Mouse (Mus musculus) ES-Bruce4 (cell line): ENCODE data around the gene Adipoq. TPM values are rescaled to one million over a fixed set of nuclear protein-coding genes. Genes with fewer than 3 reads are reported as not detected.
A peak's percentile ranks its signal among the peaks of the same experiment; 100 is the strongest.

Experiments used
- H3K27ac ChIP-seq: 2 replicates; pipeline ENCODE4 v1.5.1; 2012; ENCODE audit warnings: low read length, inconsistent platforms; ENCODE audit not compliant: insufficient read depth
- H3K27me3 ChIP-seq: 2 replicates; pipeline ENCODE4 v1.6.1; 2012; ENCODE audit warnings: mild to moderate bottlenecking, low read length, inconsistent platforms; ENCODE audit not compliant: control insufficient read depth, poor library complexity, insufficient read depth, severe bottlenecking
- H3K36me3 ChIP-seq: 2 replicates; pipeline ENCODE4 v1.6.1; 2012; ENCODE audit warnings: inconsistent platforms, mild to moderate bottlenecking, low read length, moderate library complexity; ENCODE audit not compliant: control insufficient read depth, poor library complexity, insufficient read depth, severe bottlenecking
- H3K4me1 ChIP-seq: one replicate; pipeline ENCODE4 v1.8.1; 2011; ENCODE audit warnings: low read length; ENCODE audit not compliant: control insufficient read depth, insufficient read depth
- H3K4me3 ChIP-seq: 2 replicates; pipeline ENCODE4 v1.5.1; 2011; ENCODE audit warnings: low read depth, mild to moderate bottlenecking, low read length
- H3K9ac ChIP-seq: 2 replicates; pipeline ENCODE4 v1.6.1; 2012; ENCODE audit warnings: low read depth, mild to moderate bottlenecking, inconsistent platforms; ENCODE audit not compliant: poor library complexity, severe bottlenecking
- H3K9me3 ChIP-seq: replicated peaks from 2 replicates; pipeline ENCODE4 v1.6.1; 2012; ENCODE audit warnings: mild to moderate bottlenecking, low read length, inconsistent platforms; ENCODE audit not compliant: control insufficient read depth, poor library complexity, insufficient read depth, severe bottlenecking
- CTCF ChIP-seq: IDR thresholded peaks from one replicate; pipeline ENCODE4 v1.8.1; 2011; ENCODE audit warnings: low read depth, low read length
- EP300 ChIP-seq: IDR thresholded peaks from 2 replicates; pipeline ENCODE4 v1.6.1; 2011; ENCODE audit warnings: low read depth, low read length; ENCODE audit not compliant: insufficient read depth
- POLR2A ChIP-seq: IDR thresholded peaks from one replicate; pipeline ENCODE4 v1.8.1; 2011; ENCODE audit warnings: low read length; ENCODE audit not compliant: insufficient read depth
- polyA plus RNA-seq: library from polyadenylated mRNA; stranded (reverse); fragments of >200 nt; gene quantifications from 2 replicates; pipeline ENCODE4 v1.2.4, GENCODE M21; 2011; ENCODE audit warnings: low read depth; ENCODE audit not compliant: missing spikeins, insufficient read depth, insufficient read length

The Adipoq gene
- polyA plus RNA-seq, 1 experiment, result not detected

- Histone ChIP-seq H3K4me3 (peak overlapping the region; percentile 96), H3K27ac (peak overlapping the region; percentile 98), H3K4me1 (peaks cover 1% of the 10 kb centered on the region), H3K27me3 (no peaks in the 10 kb centered on the region), H3K9me3 (no peaks in the 10 kb centered on the region), H3K36me3 (no peaks in the 10 kb centered on the region), H3K9ac (peak overlapping the region; percentile 67)
- TF ChIP-seq EP300 (peak; percentile 84), CTCF (no peak), POLR2A (no peak)
Observed at GRCm38 (mm10) chr16:23102340-23103037, 43.8 kb upstream of the Adipoq start.

GRCm38 (mm10) chr16:23103038-23103745 is 43.1 kb upstream of the Adipoq start:
- Histone ChIP-seq H3K36me3 (peaks cover 5% of the 10 kb centered on the region), H3K4me3 (peak overlapping the region; percentile 96), H3K9me3 (no peaks in the 10 kb centered on the region), H3K27me3 (no peaks in the 10 kb centered on the region), H3K27ac (peak overlapping the region; percentile 98), H3K9ac (peak overlapping the region; percentile 67), H3K4me1 (no peaks in the 10 kb centered on the region)
- TF ChIP-seq CTCF, result no peak
- no peak for TF ChIP-seq POLR2A
- TF ChIP-seq EP300, result no peak

- no peaks in the 10 kb centered on the region for H3K9me3 ChIP-seq
- no peak overlapping the region for H3K4me3 ChIP-seq
- peak overlapping the region; percentile 98 for H3K27ac ChIP-seq
- no peaks in the 10 kb centered on the region for H3K4me1 ChIP-seq
- peak overlapping the region; percentile 67 for H3K9ac ChIP-seq
- TF ChIP-seq CTCF (no peak), EP300 (no peak), POLR2A (no peak)
- peaks cover 12% of the 10 kb centered on the region for H3K36me3 ChIP-seq
- H3K27me3 ChIP-seq, result no peaks in the 10 kb centered on the region
Observed at GRCm38 (mm10) chr16:23103841-23104240, 42.5 kb upstream of the Adipoq start.

- H3K4me1 ChIP-seq, result no peaks in the 10 kb centered on the region
- peak overlapping the region; percentile 54; the same call in 1 of the 2 replicates for H3K27ac ChIP-seq
- no peaks in the 10 kb centered on the region for H3K27me3 ChIP-seq
- no peak for TF ChIP-seq POLR2A
- TF ChIP-seq EP300, result no peak
- no peak for TF ChIP-seq CTCF
- H3K36me3 ChIP-seq, result peaks cover 34% of the 10 kb centered on the region
- peak overlapping the region; percentile 96 for H3K9ac ChIP-seq
- H3K4me3 ChIP-seq, result no peak overlapping the region
- H3K9me3 ChIP-seq, result no peaks in the 10 kb centered on the region
Observed at GRCm38 (mm10) chr16:23106121-23106520, 40.2 kb upstream of the Adipoq start.

- Histone ChIP-seq H3K4me1 (no peaks in the 10 kb centered on the region), H3K27me3 (no peaks in the 10 kb centered on the region), H3K27ac (peak within 1 kb of the TSS; percentile 95), H3K36me3 (peaks cover 47% of the 10 kb centered on the region), H3K9ac (peak within 1 kb of the TSS; percentile 96), H3K9me3 (no peaks in the 10 kb centered on the region), H3K4me3 (peak within 1 kb of the TSS; percentile 90)
- TF ChIP-seq EP300 (peak; percentile 74), CTCF (no peak), POLR2A (peak; percentile 62)
Observed at GRCm38 (mm10) chr16:23107231-23107942, 38.9 kb upstream of the Adipoq start, which contains the start of gene Eif4a2. Gene Eif4a2 (plus strand): TSS chr16:23107444.
